Mouse (Mus musculus): ENCODE measurements around the gene Myo18a. TPM values are rescaled to one million over a fixed set of nuclear protein-coding genes. Genes with fewer than 3 reads are reported as not detected.

Gene Myo18a
- total and polyA plus RNA-seq, 2 experiments from 2014 or later: 35.0 to 82.0 TPM

GRCm38 (mm10) chr11:77775701-77776400 is 12.8 kb downstream of the Myo18a start:
- Histone ChIP-seq H3K27me3 (ENCODE audit: insufficient read depth, low read length) (no peaks in the 10 kb centered on the region), H3K4me3 (ENCODE audit: low read depth, low read length) (no peak overlapping the region), H3K9me3 (ENCODE audit: low read length) (no peaks in the 10 kb centered on the region), H3K36me3 (ENCODE audit: insufficient read depth, low read length) (peaks cover 18% of the 10 kb centered on the region), H3K4me1 (ENCODE audit: insufficient read depth, low read length) (no peaks in the 10 kb centered on the region), H3K27ac (ENCODE audit: low read depth, low read length) (no peak overlapping the region), H3K4me2 (ENCODE audit: low read depth, low read length, poor library complexity, severe bottlenecking) (no peak overlapping the region), H3K9ac (replicated peaks; ENCODE audit: low read length, poor library complexity, severe bottlenecking) (no peak overlapping the region)
- TF ChIP-seq CTCF (IDR thresholded peaks at IDR 0.05): no peak
- 51% methylated on average over 9 of the region's 9 CpGs for WGBS
- DNase-seq (ENCODE audit: low spot score): no peak
- ATAC-seq (ENCODE audit: low FRiP score): no peak

- Histone ChIP-seq H3K4me3 (ENCODE audit: low read depth, low read length) (no peak overlapping the region), H3K9me3 (ENCODE audit: low read length) (no peaks in the 10 kb centered on the region), H3K4me1 (ENCODE audit: insufficient read depth, low read length) (no peaks in the 10 kb centered on the region), H3K36me3 (ENCODE audit: insufficient read depth, low read length) (peaks cover 22% of the 10 kb centered on the region), H3K27ac (ENCODE audit: low read depth, low read length) (no peak overlapping the region), H3K9ac (replicated peaks; ENCODE audit: low read length, poor library complexity, severe bottlenecking) (no peak overlapping the region), H3K4me2 (ENCODE audit: low read depth, low read length, poor library complexity, severe bottlenecking) (no peak overlapping the region), H3K27me3 (ENCODE audit: insufficient read depth, low read length) (no peaks in the 10 kb centered on the region)
- DNase-seq (ENCODE audit: low spot score) (no peak), ATAC-seq (ENCODE audit: low FRiP score) (no peak)
- TF ChIP-seq CTCF (IDR thresholded peaks at IDR 0.05): no peak
- WGBS: 94% methylated on average over 17 of the region's 17 CpGs
Measured at GRCm38 (mm10) chr11:77777436-77777835, 14.4 kb downstream of the Myo18a start.

- peaks cover 22% of the 10 kb centered on the region for H3K36me3 ChIP-seq (ENCODE audit: insufficient read depth, low read length)
- DNase-seq (ENCODE audit: low spot score) (no peak), ATAC-seq (ENCODE audit: low FRiP score) (no peak)
- no peaks in the 10 kb centered on the region for H3K4me1 ChIP-seq (ENCODE audit: insufficient read depth, low read length)
- no peak overlapping the region for H3K4me2 ChIP-seq (ENCODE audit: low read depth, low read length, poor library complexity, severe bottlenecking)
- TF ChIP-seq CTCF (IDR thresholded peaks at IDR 0.05): no peak
- no peak overlapping the region for H3K4me3 ChIP-seq (ENCODE audit: low read depth, low read length)
- WGBS: 88% methylated on average over 17 of the region's 17 CpGs
- no peak overlapping the region for H3K27ac ChIP-seq (ENCODE audit: low read depth, low read length)
- no peak overlapping the region for H3K9ac ChIP-seq (replicated peaks; ENCODE audit: low read length, poor library complexity, severe bottlenecking)
- H3K9me3 ChIP-seq (ENCODE audit: low read length): no peaks in the 10 kb centered on the region
- H3K27me3 ChIP-seq (ENCODE audit: insufficient read depth, low read length): no peaks in the 10 kb centered on the region
Measured at GRCm38 (mm10) chr11:77777937-77778336, 14.9 kb downstream of the Myo18a start.

GRCm38 (mm10) chr11:77779240-77779639 is 16.2 kb downstream of the Myo18a start:
- no peak overlapping the region for H3K9ac ChIP-seq (replicated peaks; ENCODE audit: low read length, poor library complexity, severe bottlenecking)
- peaks cover 22% of the 10 kb centered on the region for H3K36me3 ChIP-seq (ENCODE audit: insufficient read depth, low read length)
- 84% methylated on average over 1 of the region's 1 CpGs for WGBS
- 0 out of 2 replicates have a peak, but pooled peaks cover 4% of the 10 kb centered on the region for H3K4me1 ChIP-seq (ENCODE audit: insufficient read depth, low read length)
- ATAC-seq (ENCODE audit: low FRiP score) (no peak), DNase-seq (ENCODE audit: low spot score) (no peak)
- no peak overlapping the region for H3K4me3 ChIP-seq (ENCODE audit: low read depth, low read length)
- H3K27ac ChIP-seq (ENCODE audit: low read depth, low read length): no peak overlapping the region
- no peak overlapping the region for H3K4me2 ChIP-seq (ENCODE audit: low read depth, low read length, poor library complexity, severe bottlenecking)
- H3K27me3 ChIP-seq (ENCODE audit: insufficient read depth, low read length): no peaks in the 10 kb centered on the region
- no peak for TF ChIP-seq CTCF (IDR thresholded peaks at IDR 0.05)
- no peaks in the 10 kb centered on the region for H3K9me3 ChIP-seq (ENCODE audit: low read length)

GRCm38 (mm10) chr11:77781088-77781487 is 18.0 kb downstream of the Myo18a start:
- no peak overlapping the region for H3K4me3 ChIP-seq (ENCODE audit: low read depth, low read length)
- H3K4me2 ChIP-seq (ENCODE audit: low read depth, low read length, poor library complexity, severe bottlenecking): no peak overlapping the region
- H3K9me3 ChIP-seq (ENCODE audit: low read length): no peaks in the 10 kb centered on the region
- peaks cover 22% of the 10 kb centered on the region for H3K36me3 ChIP-seq (ENCODE audit: insufficient read depth, low read length)
- no peak for ATAC-seq (ENCODE audit: low FRiP score)
- H3K4me1 ChIP-seq (ENCODE audit: insufficient read depth, low read length): 0 out of 2 replicates have a peak, but pooled peaks cover 11% of the 10 kb centered on the region
- DNase-seq (ENCODE audit: low spot score): no peak
- no peak overlapping the region for H3K27ac ChIP-seq (ENCODE audit: low read depth, low read length)
- no peak overlapping the region for H3K9ac ChIP-seq (replicated peaks; ENCODE audit: low read length, poor library complexity, severe bottlenecking)
- no peak for TF ChIP-seq CTCF (IDR thresholded peaks at IDR 0.05)
- 77% methylated on average over 7 of the region's 7 CpGs for WGBS
- no peaks in the 10 kb centered on the region for H3K27me3 ChIP-seq (ENCODE audit: insufficient read depth, low read length)

- no peak overlapping the region for H3K4me3 ChIP-seq (ENCODE audit: low read depth, low read length)
- peaks cover 20% of the 10 kb centered on the region for H3K36me3 ChIP-seq (ENCODE audit: insufficient read depth, low read length)
- no peak overlapping the region for H3K27ac ChIP-seq (ENCODE audit: low read depth, low read length)
- H3K27me3 ChIP-seq (ENCODE audit: insufficient read depth, low read length): no peaks in the 10 kb centered on the region
- no peak for DNase-seq (ENCODE audit: low spot score)
- WGBS: 90% methylated on average over 7 of the region's 7 CpGs
- no peaks in the 10 kb centered on the region for H3K9me3 ChIP-seq (ENCODE audit: low read length)
- no peak overlapping the region for H3K9ac ChIP-seq (replicated peaks; ENCODE audit: low read length, poor library complexity, severe bottlenecking)
- no peak for TF ChIP-seq CTCF (IDR thresholded peaks at IDR 0.05)
- ATAC-seq (ENCODE audit: low FRiP score): no peak
- H3K4me1 ChIP-seq (ENCODE audit: insufficient read depth, low read length): 0 out of 2 replicates have a peak, but pooled peaks cover 11% of the 10 kb centered on the region
- no peak overlapping the region for H3K4me2 ChIP-seq (ENCODE audit: low read depth, low read length, poor library complexity, severe bottlenecking)
Measured at GRCm38 (mm10) chr11:77782104-77782815, 19.2 kb downstream of the Myo18a start.
